Mouse (Mus musculus) midbrain, embryonic 11.5 days (tissue): ENCODE data around the gene Nlrp9c. TPM values are rescaled to one million over a fixed set of nuclear protein-coding genes. Genes with fewer than 3 reads are reported as not detected.
"Not testable (repeated sequence)": the region's sequence is repeated elsewhere in the genome, so short reads cannot be mapped to it uniquely, and the experiment has no call there.

ENCODE experiments used
- ATAC-seq: fragments of 200-750 bp; cut with Nextera tagmentation; 2 replicates; pipeline ENCODE4 v1.8.0; 2017; ENCODE audit warnings: moderate TSS enrichment, moderate library complexity; ENCODE audit not compliant: low FRiP score
- DNase-seq: peaks from one replicate; pipeline ENCODE4 v3.0.0; 2015; ENCODE audit warnings: low spot score; ENCODE audit errors: missing footprints
- H3K27ac ChIP-seq: fragments of 300-500 bp; sonication (generic); 2 replicates; pipeline ENCODE4 v1.5.1; 2014; ENCODE audit warnings: low read depth, low read length
- H3K27me3 ChIP-seq: fragments of 300-500 bp; sonication (generic); 2 replicates; pipeline ENCODE4 v1.6.1; 2014; ENCODE audit warnings: mild to moderate bottlenecking, low read length, moderate library complexity, mixed read lengths; ENCODE audit not compliant: control insufficient read depth, insufficient read depth
- H3K36me3 ChIP-seq: fragments of 300-500 bp; sonication (generic); 2 replicates; pipeline ENCODE4 v1.6.1; 2014; ENCODE audit warnings: mild to moderate bottlenecking, low read length, moderate library complexity, mixed read lengths; ENCODE audit not compliant: control insufficient read depth, insufficient read depth
- H3K4me1 ChIP-seq: fragments of 300-500 bp; sonication (generic); 2 replicates; pipeline ENCODE4 v1.6.1; 2014; ENCODE audit warnings: low read length; ENCODE audit not compliant: control insufficient read depth, insufficient read depth
- H3K4me2 ChIP-seq: fragments of 300-500 bp; sonication (generic); 2 replicates; pipeline ENCODE4 v1.6.1; 2014; ENCODE audit warnings: mild to moderate bottlenecking, moderate library complexity
- H3K4me3 ChIP-seq: fragments of 300-500 bp; sonication (generic); 2 replicates; pipeline ENCODE4 v1.5.1; 2014; ENCODE audit warnings: low read depth, low read length
- H3K9ac ChIP-seq: fragments of 300-500 bp; sonication (generic); 2 replicates; pipeline ENCODE4 v1.6.1; 2014; ENCODE audit warnings: low read length
- H3K9me3 ChIP-seq: fragments of 300-500 bp; sonication (generic); 2 replicates; pipeline ENCODE4 v1.6.1; 2016; ENCODE audit warnings: low read length; ENCODE audit not compliant: control insufficient read depth
- WGBS: fragments of 180-500 bp; shearing (Covaris S2); extraction: QIAGEN DNeasy Blood & Tissue Kit; methylation state at CpG from one replicate; pipeline ENCODE4 v1.1.7; 2014; 5-methylcytosine and 5-hydroxymethylcytosine counted together
- polyA plus RNA-seq: library from polyadenylated mRNA; unstranded; fragments of >200 nt; fragmentation: Nextera tagmentation; extraction: Ambion mirVana; gene quantifications from 2 replicates; pipeline ENCODE4 v1.2.1, GENCODE M21; 2014

Nlrp9c gene
- polyA plus RNA-seq, 1 experiment from 2014 or later = not detected

DNA sequence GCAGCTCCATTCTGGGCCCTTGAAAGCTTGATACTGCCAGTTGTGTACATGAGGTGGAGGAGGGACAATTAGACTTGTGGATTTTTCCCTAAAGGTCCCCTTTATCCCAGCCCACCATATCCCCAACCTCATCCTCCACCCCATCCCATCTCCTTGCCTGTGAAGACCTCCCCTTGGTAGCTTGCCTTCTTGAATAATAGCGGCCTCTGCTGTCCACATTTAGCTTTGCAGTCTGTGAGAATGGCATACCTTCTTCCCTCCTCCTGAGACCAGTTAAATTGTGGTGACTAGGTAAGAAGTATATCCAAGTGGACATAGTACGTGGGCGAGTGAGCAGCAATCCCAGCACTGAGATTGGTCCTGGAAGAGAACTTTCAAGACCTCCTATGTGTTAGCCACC is 83.1 kb downstream of the Nlrp9c start:
- H3K4me1 ChIP-seq, H3K36me3 ChIP-seq, H3K27me3 ChIP-seq, DNase-seq, H3K4me2 ChIP-seq, H3K27ac ChIP-seq, H3K9ac ChIP-seq, H3K9me3 ChIP-seq, H3K4me3 ChIP-seq, ATAC-seq: not testable (repeated sequence)
- WGBS = 70% methylated on average over 3 of the region's 3 CpGs

GRCm38 (mm10) chr7:26315809-26316208 is 87.7 kb downstream of the Nlrp9c start:
- 82% methylated on average over 4 of the region's 4 CpGs for WGBS
- H3K4me2 ChIP-seq, H3K9ac ChIP-seq, H3K9me3 ChIP-seq, H3K27ac ChIP-seq, ATAC-seq, H3K4me1 ChIP-seq, H3K4me3 ChIP-seq, H3K36me3 ChIP-seq, H3K27me3 ChIP-seq, DNase-seq: not testable (repeated sequence)

DNA sequence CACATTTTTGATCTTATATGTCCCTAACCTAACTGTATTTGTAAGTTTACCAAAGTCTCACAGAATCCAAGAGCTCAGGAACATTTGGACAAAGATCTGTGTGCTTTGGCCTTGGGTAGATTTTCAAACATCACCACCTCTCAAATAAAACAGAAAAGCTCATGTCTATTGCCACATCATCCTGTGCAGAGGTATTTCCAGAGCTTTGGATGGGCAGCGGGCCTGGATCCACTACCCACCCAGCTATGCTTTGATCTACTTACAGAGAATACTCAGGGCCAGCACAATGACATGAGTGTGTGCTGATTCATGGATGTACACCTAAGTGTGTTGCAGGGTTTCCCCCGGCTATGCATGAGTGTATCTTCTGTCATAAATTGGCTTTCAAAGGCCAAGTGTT is 88.3 kb downstream of the Nlrp9c start:
- not testable (repeated sequence) for H3K27ac ChIP-seq, H3K9ac ChIP-seq, H3K4me3 ChIP-seq, H3K4me1 ChIP-seq, DNase-seq, H3K36me3 ChIP-seq, ATAC-seq, H3K4me2 ChIP-seq, H3K9me3 ChIP-seq, H3K27me3 ChIP-seq
- 83% methylated on average over 2 of the region's 2 CpGs for WGBS

DNA sequence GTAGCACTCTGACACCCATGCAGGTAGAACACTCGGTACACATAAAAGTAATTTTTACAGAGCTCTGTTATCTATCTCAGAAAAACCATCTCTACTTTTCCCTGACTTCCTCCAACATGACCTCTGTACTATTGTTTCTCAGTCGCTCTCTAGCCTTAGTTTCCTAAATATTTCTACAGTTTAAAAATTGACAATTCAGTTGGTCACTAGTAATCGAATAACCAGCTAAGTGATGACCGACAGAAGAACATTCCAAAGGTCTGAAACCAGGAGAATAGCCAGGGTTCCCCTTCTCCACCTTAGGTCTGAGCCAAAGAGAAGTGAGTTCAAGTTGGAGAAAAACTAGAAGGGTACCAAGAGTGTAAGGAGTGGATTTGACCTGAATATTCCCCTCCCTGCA is 91.7 kb downstream of the Nlrp9c start:
- H3K4me2 ChIP-seq, H3K9me3 ChIP-seq, H3K4me3 ChIP-seq, ATAC-seq, H3K9ac ChIP-seq, H3K27ac ChIP-seq, H3K4me1 ChIP-seq, H3K27me3 ChIP-seq, DNase-seq, H3K36me3 ChIP-seq: not testable (repeated sequence)
- WGBS = 86% methylated on average over 4 of the region's 4 CpGs

GRCm38 (mm10) chr7:26306926-26307325 is 96.6 kb downstream of the Nlrp9c start, which contains the start of gene Cyp2a4:
Gene Cyp2a4, plus strand, starts transcription at chr7:26307169.
- not testable (repeated sequence) for DNase-seq, H3K27ac ChIP-seq, H3K27me3 ChIP-seq, ATAC-seq, H3K4me2 ChIP-seq, H3K9me3 ChIP-seq, H3K9ac ChIP-seq, H3K4me3 ChIP-seq, H3K4me1 ChIP-seq, H3K36me3 ChIP-seq
- WGBS = 61% methylated on average over 2 of the region's 2 CpGs

GRCm38 (mm10) chr7:26303429-26304166 is 99.9 kb downstream of the Nlrp9c start:
- H3K4me1 ChIP-seq, H3K4me3 ChIP-seq, ATAC-seq, DNase-seq, H3K27me3 ChIP-seq, H3K27ac ChIP-seq, H3K36me3 ChIP-seq, H3K9me3 ChIP-seq, H3K9ac ChIP-seq, H3K4me2 ChIP-seq: not testable (repeated sequence)
- 80% methylated on average over 8 of the region's 8 CpGs for WGBS

Other genes starting within 250 kb of the Nlrp9c start
- not detected in 2 replicates for gene Cyp2b9, start 230.3 kb downstream of the Nlrp9c start, polyA plus RNA-seq
- not detected in 2 replicates for gene Vmn1r184, start 143.4 kb downstream of the Nlrp9c start, polyA plus RNA-seq
- not detected in 2 replicates for gene Cyp2a4, start 96.5 kb downstream of the Nlrp9c start, polyA plus RNA-seq
- gene Nlrp4a, start 31.4 kb upstream of the Nlrp9c start, polyA plus RNA-seq = not detected in 2 replicates
- not detected in 2 replicates for gene Nlrp9a, start 131.3 kb upstream of the Nlrp9c start, polyA plus RNA-seq
- not detected in 2 replicates for gene Vmn1r185, start 214.8 kb upstream of the Nlrp9c start, polyA plus RNA-seq